Mouse (Mus musculus) erythroblast, embryonic 14.5 days (primary cell): ENCODE measurements around the gene Rgs3.

Experiments
- GATA1 ChIP-seq: IDR thresholded peaks from 2 replicates; pipeline ENCODE4 v1.6.1; 2012; ENCODE audit warnings: low read length, inconsistent platforms, mixed read lengths
- TAL1 ChIP-seq: IDR thresholded peaks from 3 replicates; pipeline ENCODE4 v1.6.1; 2012; ENCODE audit warnings: low read length, inconsistent platforms, mixed read lengths

- no peak for TF ChIP-seq TAL1
- no peak for TF ChIP-seq GATA1
Observed at GRCm38 (mm10) chr4:62733938-62734337, 174.3 kb downstream of the Rgs3 start.
